Mouse (Mus musculus) liver, adult (tissue): Measurements from ENCODE around the gene Fancm.

Experiments
- GATA4 ChIP-seq: IDR thresholded peaks from 2 replicates; pipeline ENCODE4 v1.6.1; 2014; ENCODE audit warnings: mild to moderate bottlenecking, low read length; ENCODE audit not compliant: insufficient replicate concordance

Gene Fancm

DNA sequence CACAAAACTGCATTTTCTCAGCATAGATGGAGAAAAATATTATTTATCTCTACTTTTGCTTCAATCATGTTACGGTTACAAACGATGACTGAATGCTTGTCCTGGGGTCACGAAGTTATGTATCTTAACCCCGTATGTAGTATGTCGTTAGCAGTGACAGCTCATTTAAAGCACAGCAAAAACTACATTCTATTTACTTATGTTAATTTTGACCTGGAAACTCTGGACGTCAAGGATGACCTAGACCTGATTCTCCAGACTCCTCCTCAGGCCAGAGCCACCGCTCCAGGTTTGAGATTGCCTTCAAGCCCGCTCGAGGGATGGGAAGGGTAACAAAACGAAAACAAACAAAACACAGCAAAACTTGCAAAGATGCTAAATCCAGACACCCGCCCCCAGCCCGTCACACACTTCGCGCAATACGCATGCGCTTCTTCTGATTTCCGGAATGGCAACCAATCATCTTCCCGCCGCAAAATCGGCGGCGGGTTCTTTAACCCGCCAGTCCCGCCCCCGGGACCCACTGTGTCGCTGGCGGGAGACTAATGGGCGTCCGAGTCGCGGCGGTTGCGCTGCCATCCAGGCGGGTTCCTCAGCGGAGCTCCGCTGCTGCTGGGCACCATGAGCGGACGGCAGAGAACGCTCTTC lies at the start of gene Fancm:
Gene Fancm (plus strand): TSS at position 519 of the 648 bp plus-strand sequence.
- no peak for TF ChIP-seq GATA4

GRCm38 (mm10) chr12:65035839-65036189 lies 39.6 kb upstream of the Fancm start:
- TF ChIP-seq GATA4 = no peak

GRCm38 (mm10) chr12:65036190-65036870 lies 39.1 kb upstream of the Fancm start, which contains the start of gene Prpf39:
TSS of gene Prpf39 (plus strand) at chr12:65036333.
- no peak for TF ChIP-seq GATA4

GRCm38 (mm10) chr12:65036892-65037545 lies 38.4 kb upstream of the Fancm start:
- no peak for TF ChIP-seq GATA4

- TF ChIP-seq GATA4 = no peak
These were observed 37.9 kb upstream of the Fancm start for GRCm38 (mm10) chr12:65037546-65037937.

GRCm38 (mm10) chr12:65048799-65049198 lies 26.6 kb upstream of the Fancm start:
- no peak for TF ChIP-seq GATA4

- TF ChIP-seq GATA4 = no peak
These were observed 17.2 kb upstream of the Fancm start for GRCm38 (mm10) chr12:65058203-65058602.

DNA sequence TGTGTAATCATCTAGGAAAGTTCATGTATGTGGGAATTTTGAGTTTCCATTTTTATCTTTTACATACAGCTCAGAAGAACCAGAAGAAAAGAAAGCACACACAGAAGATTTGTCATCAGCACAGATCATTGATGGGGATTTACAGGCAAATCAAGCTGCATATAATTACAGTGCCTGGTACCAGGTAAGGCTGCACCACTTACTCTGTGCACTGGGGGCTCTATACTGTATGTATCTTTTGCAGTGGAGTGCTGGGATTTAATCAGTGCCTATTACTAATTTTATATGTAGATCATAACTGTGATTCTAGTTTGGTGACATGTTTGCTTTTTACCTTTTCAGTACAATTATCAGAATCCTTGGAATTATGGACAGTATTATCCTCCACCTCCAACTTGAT lies 14.3 kb upstream of the Fancm start:
- TF ChIP-seq GATA4 = no peak

GRCm38 (mm10) chr12:65065241-65065640 lies 10.2 kb upstream of the Fancm start:
- TF ChIP-seq GATA4 = no peak

- no peak for TF ChIP-seq GATA4
These were observed 9.2 kb upstream of the Fancm start for GRCm38 (mm10) chr12:65066234-65066633.

GRCm38 (mm10) chr12:65068409-65068808 lies 7.0 kb upstream of the Fancm start:
- no peak for TF ChIP-seq GATA4

DNA sequence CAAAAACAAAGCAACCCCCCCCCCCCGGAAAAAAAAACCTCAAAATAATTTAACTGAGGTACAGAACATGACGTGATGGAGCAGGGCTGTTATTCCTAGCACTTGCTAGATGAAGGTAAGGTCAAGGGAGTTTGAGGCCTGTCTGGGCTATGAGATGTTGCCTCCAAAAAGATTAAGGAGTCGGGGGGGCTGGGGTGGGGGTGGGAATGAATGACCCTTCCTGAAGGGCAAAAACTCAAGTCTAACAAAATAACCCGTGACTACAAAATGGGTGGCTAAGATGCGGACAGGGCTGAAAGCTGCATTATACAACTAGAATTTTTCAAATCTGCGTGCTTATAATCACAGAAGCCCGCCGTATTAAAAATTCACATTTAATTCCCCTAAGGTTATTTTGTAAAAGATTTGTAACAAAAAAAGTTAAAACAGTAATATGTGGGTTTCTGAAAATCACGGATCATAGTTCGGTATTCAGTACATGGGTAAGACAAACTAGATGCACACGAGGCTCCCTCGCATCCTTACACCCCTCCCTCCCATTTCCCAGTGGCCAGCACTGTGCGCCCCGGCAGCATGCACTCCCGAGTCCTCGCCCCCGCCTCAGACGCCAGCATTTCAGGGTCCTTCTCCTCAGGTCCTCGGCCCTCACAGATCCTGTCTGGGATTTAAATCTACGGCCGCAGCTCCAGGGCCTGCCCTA lies 2.3 kb upstream of the Fancm start:
- TF ChIP-seq GATA4 = no peak

- no peak for TF ChIP-seq GATA4
These were observed 1.7 kb upstream of the Fancm start, which contains the start of gene Fkbp3 for GRCm38 (mm10) chr12:65073611-65074178. TSS of gene Fkbp3 (minus strand) at chr12:65074007.

GRCm38 (mm10) chr12:65074651-65075050 lies 752 bp upstream of the Fancm start:
- TF ChIP-seq GATA4 = no peak

DNA sequence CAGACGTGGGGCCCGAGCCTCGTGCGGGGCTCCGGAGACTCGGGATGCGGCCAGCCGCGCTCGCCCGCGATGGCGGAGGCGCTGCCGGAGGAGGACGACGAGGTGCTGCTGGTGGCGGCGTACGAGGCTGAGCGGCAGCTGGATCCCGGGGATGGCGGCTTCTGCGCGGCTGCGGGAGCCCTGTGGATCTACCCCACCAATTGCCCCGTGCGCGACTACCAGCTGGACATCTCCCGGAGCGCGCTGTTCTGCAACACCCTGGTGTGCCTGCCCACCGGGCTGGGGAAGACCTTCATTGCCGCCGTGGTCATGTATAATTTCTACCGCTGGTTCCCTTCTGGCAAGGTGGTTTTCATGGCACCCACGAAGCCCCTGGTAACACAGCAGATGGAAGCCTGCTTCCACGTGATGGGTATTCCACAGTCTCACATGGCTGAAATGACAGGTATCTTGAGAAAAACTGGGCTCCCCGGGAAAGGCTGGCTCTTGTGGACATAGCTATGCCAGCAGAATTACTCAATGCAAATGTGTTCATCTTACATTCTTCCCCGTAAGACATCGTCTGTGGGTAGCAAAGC lies 419 bp downstream of the Fancm start:
- TF ChIP-seq GATA4 = no peak
